In genomic region chr4:143411566-143412218, GRCm38 (mm10) we compare ENCODE assay signal across 8 mouse cellular contexts. TPM values are rescaled to one million over a fixed set of nuclear protein-coding genes. Genes with fewer than 3 reads are reported as not detected.
DNase-seq lines count a peak whose midpoint lies in the region; ATAC-seq and TF ChIP-seq lines count a peak whose summit lies in the region.

No protein-coding gene starts in this region.

- WGBS in spleen, adult 2 months: 77% methylated on average over 5 of the region's 5 CpGs
- whole genome bisulfite sequencing in heart, embryonic 15.5 days: 60% methylated on average over 5 of the region's 5 CpGs
- 66% methylated on average over 5 of the region's 5 CpGs for WGBS in liver, embryonic 13.5 days (ENCODE audit: insufficient replicate concordance)
- WGBS in neural tube, embryonic 15.5 days: 64% methylated on average over 5 of the region's 5 CpGs

- ATAC-seq in heart, embryonic 15.5 days (replicated peaks; ENCODE audit: insufficient number of reproducible peaks, insufficient read depth, low FRiP score, low read depth): no peak
- ATAC-seq in liver, embryonic 13.5 days (ENCODE audit: low read depth): no peak
- ATAC-seq in neural tube, embryonic 15.5 days (ENCODE audit: low FRiP score): peak; percentile 12

- TF ChIP-seq CTCF in spleen, adult 2 months (IDR thresholded peaks at IDR 0.05; ENCODE audit: extremely low read depth, insufficient read depth, insufficient read length, insufficient replicate concordance): no peak

- H3K9me3 ChIP-seq in heart, embryonic 15.5 days (replicated peaks): no peaks in the 10 kb centered on the region
- no peaks in the 10 kb centered on the region for H3K9me3 ChIP-seq in liver, embryonic 13.5 days (replicated peaks)
- H3K9me3 ChIP-seq in neural tube, embryonic 15.5 days (replicated peaks): no peaks in the 10 kb centered on the region

- H3K4me3 ChIP-seq in spleen, adult 2 months (ENCODE audit: extremely low read depth, insufficient read depth, insufficient read length): peak overlapping the region; percentile 84; the same call in 1 of the 2 replicates
- H3K4me3 ChIP-seq in heart, embryonic 15.5 days: peak overlapping the region; percentile 81
- peak overlapping the region; percentile 72 for H3K4me3 ChIP-seq in liver, embryonic 13.5 days (replicated peaks)
- peak overlapping the region; percentile 64 for H3K4me3 ChIP-seq in neural tube, embryonic 15.5 days (replicated peaks)

- H3K27me3 ChIP-seq in spleen, adult 2 months (ENCODE audit: control insufficient read depth, insufficient read depth, low read length): no peaks in the 10 kb centered on the region
- H3K27me3 ChIP-seq in heart, embryonic 15.5 days: no peaks in the 10 kb centered on the region
- no peaks in the 10 kb centered on the region for H3K27me3 ChIP-seq in liver, embryonic 13.5 days
- peaks cover 6% of the 10 kb centered on the region; the same call in 1 of the 2 replicates for H3K27me3 ChIP-seq in neural tube, embryonic 15.5 days (replicated peaks)

- peaks cover 2% of the 10 kb centered on the region; the same call in 1 of the 2 replicates for H3K4me1 ChIP-seq in spleen, adult 2 months (ENCODE audit: control insufficient read depth, insufficient read depth, insufficient read length)
- peaks cover 8% of the 10 kb centered on the region for H3K4me1 ChIP-seq in heart, embryonic 15.5 days (replicated peaks)
- H3K4me1 ChIP-seq in liver, embryonic 13.5 days (replicated peaks): peaks cover 10% of the 10 kb centered on the region; the same call in 1 of the 2 replicates
- peaks cover 8% of the 10 kb centered on the region for H3K4me1 ChIP-seq in neural tube, embryonic 15.5 days

- no peak for TF ChIP-seq POLR2A in spleen, adult 2 months (IDR thresholded peaks at IDR 0.05; ENCODE audit: low read depth, low read length)

- DNase-seq in spleen, adult 2 months (ENCODE audit: low read depth in 1 of 2, low spot score in 2 of 2): peak in 1 of 2 experiments; percentile 7
- no peak for DNase-seq in spleen, postnatal 4 days (ENCODE audit: low spot score in 2 of 2)
- DNase-seq in cerebellum, adult 9-11 months: peak; percentile 53
- DNase-seq in liver, embryonic 13.5 days: no peak
- DNase-seq in spleen, postnatal 10 days (ENCODE audit: low spot score in 2 of 2): no peak
- no peak for DNase-seq in yolk sac, embryonic 10.5 days (ENCODE audit: low spot score)

- H3K9ac ChIP-seq in heart, embryonic 15.5 days: peak overlapping the region; percentile 71; the same call in 1 of the 2 replicates
- H3K9ac ChIP-seq in liver, embryonic 13.5 days: peak overlapping the region; percentile 72
- peak overlapping the region; percentile 34; the same call in 1 of the 2 replicates for H3K9ac ChIP-seq in neural tube, embryonic 15.5 days (replicated peaks)

- H3K27ac ChIP-seq in spleen, adult 2 months (ENCODE audit: insufficient read depth, low read length): no peak overlapping the region
- H3K27ac ChIP-seq in heart, embryonic 15.5 days: no peak overlapping the region
- 0 out of 2 replicates have a peak overlapping the region, but pooled peaks have one; percentile 0 for H3K27ac ChIP-seq in liver, embryonic 13.5 days
- peak overlapping the region; percentile 95 for H3K27ac ChIP-seq in neural tube, embryonic 15.5 days (replicated peaks)

- H3K4me2 ChIP-seq in heart, embryonic 15.5 days: peak overlapping the region; percentile 66
- H3K4me2 ChIP-seq in liver, embryonic 13.5 days: peak overlapping the region; percentile 62
- H3K4me2 ChIP-seq in neural tube, embryonic 15.5 days: peak overlapping the region; percentile 56

- H3K36me3 ChIP-seq in spleen, adult 2 months (ENCODE audit: control insufficient read depth, insufficient read depth, low read length): peaks cover 4% of the 10 kb centered on the region
- peaks cover 20% of the 10 kb centered on the region for H3K36me3 ChIP-seq in heart, embryonic 15.5 days
- H3K36me3 ChIP-seq in liver, embryonic 13.5 days: peaks cover 22% of the 10 kb centered on the region
- H3K36me3 ChIP-seq in neural tube, embryonic 15.5 days: peaks cover 26% of the 10 kb centered on the region

RNA-seq across cellular contexts. Expression of gene Pramef8, which starts 0.5 kb away (rescaled TPM):
- polyA plus RNA-seq in spleen, adult 2 months (2012; rRNA removed): 4.6 and 5.2 TPM in 2 replicates
- polyA plus RNA-seq in heart, embryonic 15.5 days (2015; fragmentation: Nextera tagmentation; extraction: Ambion mirVana): 11.0 and 13.1 TPM in 2 replicates
- 4.0 and 5.6 TPM in 2 replicates for polyA plus RNA-seq in liver, embryonic 13.5 days (2015; fragmentation: Nextera tagmentation; extraction: Ambion mirVana)
- 17.7 and 20.7 TPM in 2 replicates for polyA plus RNA-seq in neural tube, embryonic 15.5 days (2015; fragmentation: Nextera tagmentation; extraction: Ambion mirVana)

RNA-seq across cellular contexts. Expression of gene Pramel1, which starts 17.5 kb away (rescaled TPM):
- not detected in 2 replicates for polyA plus RNA-seq in spleen, adult 2 months (2012; rRNA removed)
- not detected in 2 replicates for polyA plus RNA-seq in heart, embryonic 15.5 days (2015; fragmentation: Nextera tagmentation; extraction: Ambion mirVana)
- polyA plus RNA-seq in liver, embryonic 13.5 days (2015; fragmentation: Nextera tagmentation; extraction: Ambion mirVana): not detected in 2 replicates
- polyA plus RNA-seq in neural tube, embryonic 15.5 days (2015; fragmentation: Nextera tagmentation; extraction: Ambion mirVana): not detected in 2 replicates

RNA-seq across cellular contexts. Expression of gene Oog4, which starts 38.4 kb away (rescaled TPM):
- not detected in 2 replicates for polyA plus RNA-seq in spleen, adult 2 months (2012; rRNA removed)
- polyA plus RNA-seq in heart, embryonic 15.5 days (2015; fragmentation: Nextera tagmentation; extraction: Ambion mirVana): not detected in 2 replicates
- polyA plus RNA-seq in liver, embryonic 13.5 days (2015; fragmentation: Nextera tagmentation; extraction: Ambion mirVana): not detected in 2 replicates
- not detected in 2 replicates for polyA plus RNA-seq in neural tube, embryonic 15.5 days (2015; fragmentation: Nextera tagmentation; extraction: Ambion mirVana)

Comparison
In these comparisons a context has a peak if more than half of its experiments do, and no peak if none do; other contexts are left out.
1. H3K27ac ChIP-seq: peak in liver, embryonic 13.5 days (single experiment) and neural tube, embryonic 15.5 days (single experiment); none in spleen, adult 2 months (single experiment) and heart, embryonic 15.5 days (single experiment).
2. Peak in every context shown above with its lines, with median percentiles within 50 percentile points of each other: H3K4me3 ChIP-seq, H3K4me2 ChIP-seq and H3K9ac ChIP-seq.